Mouse (Mus musculus): ENCODE results near the gene Ube4b. TPM values are rescaled to one million over a fixed set of nuclear protein-coding genes. Genes with fewer than 3 reads are reported as not detected.

Gene Ube4b
- total and polyA plus RNA-seq, 2 experiments from 2014 or later = 48.1 to 117 TPM

GRCm38 (mm10) chr4:149453656-149454055, 27.1 kb upstream of the Ube4b start:
- Histone ChIP-seq H3K36me3 (ENCODE audit: insufficient read depth, low read length) (no peaks in the 10 kb centered on the region), H3K9me3 (ENCODE audit: low read length) (no peaks in the 10 kb centered on the region), H3K4me3 (ENCODE audit: low read length) (no peak overlapping the region), H3K4me2 (ENCODE audit: low read depth, low read length) (no peak overlapping the region), H3K9ac (replicated peaks; ENCODE audit: low read length) (no peak overlapping the region), H3K27ac (no peak overlapping the region), H3K27me3 (ENCODE audit: insufficient read depth, low read length) (no peaks in the 10 kb centered on the region), H3K4me1 (ENCODE audit: insufficient read depth, low read length) (no peaks in the 10 kb centered on the region)
- ATAC-seq = no peak
- peak; percentile 32 for DNase-seq (ENCODE audit: low spot score)
- 85% methylated on average over 4 of the region's 4 CpGs for WGBS
- TF ChIP-seq CTCF (IDR thresholded peaks at IDR 0.05; ENCODE audit: low read depth) = peak; percentile 56

GRCm38 (mm10) chr4:149450636-149451035, 24.1 kb upstream of the Ube4b start:
- H3K4me3 ChIP-seq (ENCODE audit: low read length) = no peak overlapping the region
- no peak for ATAC-seq
- no peaks in the 10 kb centered on the region for H3K27me3 ChIP-seq (ENCODE audit: insufficient read depth, low read length)
- TF ChIP-seq CTCF (IDR thresholded peaks at IDR 0.05; ENCODE audit: low read depth) = no peak
- WGBS = 86% methylated on average over 3 of the region's 3 CpGs
- no peak overlapping the region for H3K27ac ChIP-seq
- peaks cover 8% of the 10 kb centered on the region; the same call in 1 of the 2 replicates for H3K4me1 ChIP-seq (ENCODE audit: insufficient read depth, low read length)
- no peaks in the 10 kb centered on the region for H3K9me3 ChIP-seq (ENCODE audit: low read length)
- no peak for DNase-seq (ENCODE audit: low spot score)
- no peaks in the 10 kb centered on the region for H3K36me3 ChIP-seq (ENCODE audit: insufficient read depth, low read length)
- H3K9ac ChIP-seq (replicated peaks; ENCODE audit: low read length) = no peak overlapping the region
- H3K4me2 ChIP-seq (ENCODE audit: low read depth, low read length) = no peak overlapping the region

GRCm38 (mm10) chr4:149446309-149446708, 19.8 kb upstream of the Ube4b start:
- ATAC-seq = no peak
- Histone ChIP-seq H3K27me3 (ENCODE audit: insufficient read depth, low read length) (no peaks in the 10 kb centered on the region), H3K9me3 (ENCODE audit: low read length) (no peaks in the 10 kb centered on the region), H3K36me3 (ENCODE audit: insufficient read depth, low read length) (no peaks in the 10 kb centered on the region), H3K4me2 (ENCODE audit: low read depth, low read length) (no peak overlapping the region), H3K9ac (replicated peaks; ENCODE audit: low read length) (no peak overlapping the region), H3K4me3 (ENCODE audit: low read length) (no peak overlapping the region), H3K4me1 (ENCODE audit: insufficient read depth, low read length) (peaks cover 10% of the 10 kb centered on the region; the same call in 1 of the 2 replicates), H3K27ac (peak overlapping the region; percentile 87)
- WGBS = 44% methylated on average over 1 of the region's 1 CpGs
- no peak for TF ChIP-seq CTCF (IDR thresholded peaks at IDR 0.05; ENCODE audit: low read depth)
- no peak for DNase-seq (ENCODE audit: low spot score)

GRCm38 (mm10) chr4:149445868-149446267, 19.3 kb upstream of the Ube4b start:
- Histone ChIP-seq H3K9me3 (ENCODE audit: low read length) (no peaks in the 10 kb centered on the region), H3K27ac (peak overlapping the region; percentile 87), H3K27me3 (ENCODE audit: insufficient read depth, low read length) (no peaks in the 10 kb centered on the region), H3K4me2 (ENCODE audit: low read depth, low read length) (peak overlapping the region; percentile 60), H3K4me3 (ENCODE audit: low read length) (peak overlapping the region; percentile 29; the same call in 1 of the 2 replicates), H3K9ac (replicated peaks; ENCODE audit: low read length) (peak overlapping the region; percentile 58; the same call in 1 of the 2 replicates), H3K4me1 (ENCODE audit: insufficient read depth, low read length) (peaks cover 10% of the 10 kb centered on the region; the same call in 1 of the 2 replicates), H3K36me3 (ENCODE audit: insufficient read depth, low read length) (no peaks in the 10 kb centered on the region)
- no peak for TF ChIP-seq CTCF (IDR thresholded peaks at IDR 0.05; ENCODE audit: low read depth)
- DNase-seq (ENCODE audit: low spot score) = peak; percentile 85
- WGBS = 4% methylated on average over 11 of the region's 11 CpGs
- peak; percentile 31 for ATAC-seq

GRCm38 (mm10) chr4:149444964-149445701, 18.6 kb upstream of the Ube4b start:
- no peaks in the 10 kb centered on the region for H3K27me3 ChIP-seq (ENCODE audit: insufficient read depth, low read length)
- H3K4me3 ChIP-seq (ENCODE audit: low read length) = peak overlapping the region; percentile 29
- H3K4me2 ChIP-seq (ENCODE audit: low read depth, low read length) = peak overlapping the region; percentile 60
- TF ChIP-seq CTCF (IDR thresholded peaks at IDR 0.05; ENCODE audit: low read depth) = peak; percentile 96
- H3K4me1 ChIP-seq (ENCODE audit: insufficient read depth, low read length) = peaks cover 10% of the 10 kb centered on the region
- H3K27ac ChIP-seq = peak overlapping the region; percentile 87
- H3K9me3 ChIP-seq (ENCODE audit: low read length) = no peaks in the 10 kb centered on the region
- peak overlapping the region; percentile 58 for H3K9ac ChIP-seq (replicated peaks; ENCODE audit: low read length)
- ATAC-seq (peak; percentile 98), DNase-seq (ENCODE audit: low spot score) (peak; percentile 97)
- H3K36me3 ChIP-seq (ENCODE audit: insufficient read depth, low read length) = no peaks in the 10 kb centered on the region
- WGBS = under 1% methylated on average over 36 of the region's 36 CpGs

- no peak for ATAC-seq
- no peak for DNase-seq (ENCODE audit: low spot score)
- H3K9me3 ChIP-seq (ENCODE audit: low read length) = no peaks in the 10 kb centered on the region
- no peak overlapping the region for H3K4me3 ChIP-seq (ENCODE audit: low read length)
- TF ChIP-seq CTCF (IDR thresholded peaks at IDR 0.05; ENCODE audit: low read depth) = no peak
- H3K27ac ChIP-seq = peak overlapping the region; percentile 87
- WGBS = 60% methylated on average over 1 of the region's 1 CpGs
- H3K36me3 ChIP-seq (ENCODE audit: insufficient read depth, low read length) = no peaks in the 10 kb centered on the region
- H3K27me3 ChIP-seq (ENCODE audit: insufficient read depth, low read length) = no peaks in the 10 kb centered on the region
- H3K9ac ChIP-seq (replicated peaks; ENCODE audit: low read length) = no peak overlapping the region; the same call in 1 of the 2 replicates
- peak overlapping the region; percentile 60 for H3K4me2 ChIP-seq (ENCODE audit: low read depth, low read length)
- peaks cover 10% of the 10 kb centered on the region for H3K4me1 ChIP-seq (ENCODE audit: insufficient read depth, low read length)
These were observed 17.9 kb upstream of the Ube4b start for GRCm38 (mm10) chr4:149444465-149444864.

- H3K9ac ChIP-seq (replicated peaks; ENCODE audit: low read length) = no peak overlapping the region
- DNase-seq (ENCODE audit: low spot score) (no peak), ATAC-seq (no peak)
- no peaks in the 10 kb centered on the region for H3K27me3 ChIP-seq (ENCODE audit: insufficient read depth, low read length)
- no peak overlapping the region for H3K4me3 ChIP-seq (ENCODE audit: low read length)
- no peak overlapping the region for H3K4me2 ChIP-seq (ENCODE audit: low read depth, low read length)
- no peak for TF ChIP-seq CTCF (IDR thresholded peaks at IDR 0.05; ENCODE audit: low read depth)
- H3K4me1 ChIP-seq (ENCODE audit: insufficient read depth, low read length) = peaks cover 10% of the 10 kb centered on the region
- no peaks in the 10 kb centered on the region for H3K9me3 ChIP-seq (ENCODE audit: low read length)
- WGBS = 39% methylated on average over 3 of the region's 3 CpGs
- H3K36me3 ChIP-seq (ENCODE audit: insufficient read depth, low read length) = no peaks in the 10 kb centered on the region
- H3K27ac ChIP-seq = no peak overlapping the region
These were observed 15.9 kb upstream of the Ube4b start for GRCm38 (mm10) chr4:149442436-149442835.

All from hindbrain, postnatal 0 days (tissue).